Mouse (Mus musculus): ENCODE measurements around the gene Usp15. TPM values are rescaled to one million over a fixed set of nuclear protein-coding genes. Genes with fewer than 3 reads are reported as not detected.

The Usp15 gene
- polyA plus RNA-seq, 1 experiment from 2014 or later = 84.6 TPM

Small RNA genes within 50 kb of the gene (microRNA-seq; reads per million reads assigned to microRNA genes)
- 0.90 reads per million for gene Gm27920

Other genes with a start within 250 kb of the Usp15 start
- 20.0 and 21.1 TPM in 2 replicates for gene Mon2, start 120.5 kb downstream of the Usp15 start, polyA plus RNA-seq (2016; fragmentation: Nextera tagmentation; extraction: Ambion mirVana)
- 1.7 and 2.2 TPM in 2 replicates for gene Fam19a2, start 67.0 kb upstream of the Usp15 start, polyA plus RNA-seq (2016; fragmentation: Nextera tagmentation; extraction: Ambion mirVana)